Mouse (Mus musculus): Measurements from ENCODE around the gene Gatad2b.
"Not testable (repeated sequence)": the region's sequence is repeated elsewhere in the genome, so short reads cannot be mapped to it uniquely, and the experiment has no call there.

Gatad2b gene

GRCm38 (mm10) chr3:90313367-90313766 lies 20.4 kb downstream of the Gatad2b start:
- no peak for DNase-seq (ENCODE audit: low spot score)

GRCm38 (mm10) chr3:90314241-90314640 lies 21.3 kb downstream of the Gatad2b start:
- no peak for DNase-seq (ENCODE audit: low spot score)

- no peak for DNase-seq (ENCODE audit: low spot score)
These were observed 29.3 kb downstream of the Gatad2b start for GRCm38 (mm10) chr3:90322289-90322688.

- no peak for DNase-seq (ENCODE audit: low spot score)
These were observed 30.1 kb downstream of the Gatad2b start for GRCm38 (mm10) chr3:90323119-90323518.

DNA sequence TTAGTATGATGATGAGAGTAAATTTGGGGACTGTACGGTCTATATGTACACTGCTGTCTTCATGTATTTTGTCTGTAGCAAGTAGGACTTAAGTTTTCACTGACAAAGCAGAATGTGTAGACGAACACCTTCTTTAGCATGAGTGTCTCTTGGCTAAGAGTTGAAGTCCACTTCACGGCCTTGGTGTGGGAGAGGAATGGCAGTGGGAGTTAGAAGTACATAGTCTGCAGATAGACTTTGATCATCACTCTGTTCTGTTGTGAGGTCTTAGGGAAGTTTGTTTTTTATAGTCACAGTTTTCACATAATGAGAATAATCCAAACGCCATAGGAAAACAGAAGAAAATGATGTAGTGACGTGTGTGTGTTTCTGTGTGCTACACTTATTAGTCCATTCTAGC lies 39.5 kb downstream of the Gatad2b start:
- DNase-seq (ENCODE audit: low spot score) = no peak

GRCm38 (mm10) chr3:90335517-90335916 lies 42.5 kb downstream of the Gatad2b start:
- DNase-seq (ENCODE audit: low spot score) = no peak

DNA sequence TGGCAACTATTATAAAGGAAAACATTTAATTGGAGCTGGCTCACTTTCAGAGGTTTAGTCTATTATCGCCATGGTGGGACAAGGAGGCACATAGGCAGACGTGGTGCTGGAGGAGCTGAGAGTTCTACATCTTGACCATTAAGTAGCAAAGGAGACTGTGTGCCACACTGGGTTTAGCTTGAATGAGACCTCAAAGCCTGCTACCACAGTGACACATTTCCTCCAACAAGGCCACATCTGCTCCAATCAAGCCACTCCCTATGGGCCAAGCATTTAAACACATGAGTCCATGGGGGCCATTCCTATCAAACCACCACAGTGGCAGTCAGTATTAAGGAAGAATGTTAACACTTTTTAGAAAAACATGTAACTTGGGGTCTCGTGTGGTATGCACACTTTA lies 45.2 kb downstream of the Gatad2b start:
- DNase-seq (ENCODE audit: low spot score) = no peak

DNA sequence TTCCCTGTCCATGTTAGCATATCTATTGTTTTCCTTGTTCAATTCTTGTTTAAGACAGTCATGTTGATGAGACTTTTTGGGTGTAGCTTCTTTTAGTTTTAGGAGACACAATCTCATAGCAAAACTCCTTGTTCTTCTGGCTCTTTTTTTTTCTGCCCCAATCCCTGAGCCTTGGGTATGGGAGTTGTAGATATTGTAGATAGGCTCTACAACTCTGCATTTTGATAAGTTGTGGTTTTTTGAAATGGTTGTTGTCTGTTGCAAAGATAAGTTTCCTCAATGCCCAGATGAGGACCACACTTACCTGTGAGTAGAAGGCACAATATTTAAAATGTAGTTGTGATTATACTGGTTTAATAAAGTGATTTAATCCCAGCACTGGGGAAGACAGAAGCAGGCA lies 47.2 kb downstream of the Gatad2b start:
- no peak for DNase-seq (ENCODE audit: low spot score)

GRCm38 (mm10) chr3:90342853-90343252 lies 49.9 kb downstream of the Gatad2b start:
- DNase-seq (ENCODE audit: low spot score) = not testable (repeated sequence)

DNA sequence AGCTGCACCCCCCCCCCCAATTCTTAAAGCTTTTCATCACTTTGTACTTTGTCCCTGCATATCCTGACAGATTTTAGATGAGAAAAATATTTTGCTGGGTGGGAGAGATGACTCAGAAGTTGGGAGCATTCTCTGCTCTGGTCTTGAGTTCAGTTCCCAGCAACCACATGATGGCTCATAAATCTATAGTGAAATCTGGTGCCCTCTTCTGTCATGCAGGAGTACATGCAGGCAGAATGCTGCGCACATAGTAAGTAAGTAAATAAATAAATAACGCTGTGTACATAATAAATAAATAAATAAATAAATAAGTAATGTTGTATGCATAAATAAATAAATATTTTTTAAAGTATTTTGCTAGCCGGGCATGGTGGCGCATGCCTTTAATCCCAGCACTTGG lies 54.9 kb downstream of the Gatad2b start:
- no peak for DNase-seq (ENCODE audit: low spot score)

DNA sequence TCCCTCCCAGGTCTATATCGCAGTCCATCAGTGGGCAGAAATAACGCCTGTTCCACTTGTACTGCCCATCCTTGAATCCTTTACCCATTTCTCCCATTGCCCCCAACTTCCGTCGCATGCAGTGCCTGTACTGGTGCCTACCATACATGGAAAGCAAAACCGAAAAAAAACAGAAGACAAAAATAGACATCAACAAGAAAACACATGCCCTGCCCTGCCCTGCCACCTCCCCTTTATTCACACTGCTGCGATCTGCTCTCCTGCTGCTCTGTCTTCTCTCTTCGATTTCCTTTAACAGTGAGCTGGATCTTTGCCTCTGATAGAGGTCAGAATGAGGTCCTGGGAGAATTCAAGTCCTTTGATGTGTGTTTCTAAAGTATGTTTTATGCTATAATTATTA lies 65.0 kb downstream of the Gatad2b start:
- no peak for DNase-seq (ENCODE audit: low spot score)

DNA sequence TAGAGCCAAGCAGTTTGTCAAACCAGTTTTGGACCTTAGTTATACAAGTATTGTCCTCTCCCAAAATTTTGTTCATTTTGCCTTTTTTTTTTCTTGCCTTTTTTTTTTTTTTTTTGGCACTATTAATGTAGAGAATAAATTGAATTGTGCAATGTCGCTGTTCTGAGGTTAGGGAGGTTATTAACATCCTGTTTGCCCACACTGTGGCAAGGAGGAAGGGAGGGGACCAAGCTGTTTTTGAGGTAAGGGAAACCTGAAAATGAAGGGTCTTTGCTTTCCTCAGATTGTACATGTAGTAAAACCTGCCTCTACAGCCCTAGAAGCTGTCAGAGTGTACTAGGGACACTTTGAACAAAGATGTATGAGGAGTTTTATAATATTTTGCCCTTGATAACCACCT lies 66.3 kb downstream of the Gatad2b start:
- no peak for DNase-seq (ENCODE audit: low spot score)

GRCm38 (mm10) chr3:90361476-90361875 lies 68.5 kb downstream of the Gatad2b start:
- no peak for DNase-seq (ENCODE audit: low spot score)

- DNase-seq (ENCODE audit: low spot score) = no peak
These were observed 69.4 kb downstream of the Gatad2b start for GRCm38 (mm10) chr3:90362346-90362745.

DNA sequence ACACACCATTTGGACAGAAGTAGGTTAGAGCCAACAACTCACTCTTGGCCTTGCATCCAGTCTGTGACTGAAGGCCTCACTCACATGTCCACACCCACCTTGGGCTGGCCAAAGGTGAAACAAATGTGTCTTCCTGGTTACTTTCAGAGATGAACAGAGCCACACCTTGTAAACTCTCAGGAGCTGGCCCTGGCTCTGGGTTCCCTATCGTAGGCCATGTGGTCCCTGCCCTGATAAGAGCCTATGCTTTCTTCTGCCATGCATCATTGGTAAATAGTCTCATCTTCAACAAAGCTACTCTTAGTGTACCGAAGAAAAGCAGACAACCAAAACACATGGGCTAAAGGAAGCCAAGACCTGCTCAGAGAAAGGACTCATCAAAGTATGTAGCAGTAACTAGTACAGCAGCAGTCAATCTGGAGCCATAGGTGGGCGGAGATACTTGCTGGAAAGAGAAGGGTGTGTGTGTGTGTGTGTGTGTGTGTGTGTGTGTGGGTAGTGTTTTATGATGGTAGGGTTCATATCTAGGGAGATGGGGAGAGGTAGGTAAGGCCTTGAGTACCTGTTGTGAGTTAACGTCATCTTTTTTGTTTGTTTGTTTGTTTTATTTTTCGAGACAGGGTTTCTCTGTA lies 74.1 kb downstream of the Gatad2b start:
- DNase-seq (ENCODE audit: low spot score) = peak; percentile 15

- no peak for DNase-seq (ENCODE audit: low spot score)
These were observed 76.1 kb downstream of the Gatad2b start for GRCm38 (mm10) chr3:90369041-90369440.

GRCm38 (mm10) chr3:90371857-90372256 lies 78.9 kb downstream of the Gatad2b start:
- DNase-seq (ENCODE audit: low spot score) = no peak

- no peak for DNase-seq (ENCODE audit: low spot score)
These were observed 79.8 kb downstream of the Gatad2b start for GRCm38 (mm10) chr3:90372817-90373216.

DNA sequence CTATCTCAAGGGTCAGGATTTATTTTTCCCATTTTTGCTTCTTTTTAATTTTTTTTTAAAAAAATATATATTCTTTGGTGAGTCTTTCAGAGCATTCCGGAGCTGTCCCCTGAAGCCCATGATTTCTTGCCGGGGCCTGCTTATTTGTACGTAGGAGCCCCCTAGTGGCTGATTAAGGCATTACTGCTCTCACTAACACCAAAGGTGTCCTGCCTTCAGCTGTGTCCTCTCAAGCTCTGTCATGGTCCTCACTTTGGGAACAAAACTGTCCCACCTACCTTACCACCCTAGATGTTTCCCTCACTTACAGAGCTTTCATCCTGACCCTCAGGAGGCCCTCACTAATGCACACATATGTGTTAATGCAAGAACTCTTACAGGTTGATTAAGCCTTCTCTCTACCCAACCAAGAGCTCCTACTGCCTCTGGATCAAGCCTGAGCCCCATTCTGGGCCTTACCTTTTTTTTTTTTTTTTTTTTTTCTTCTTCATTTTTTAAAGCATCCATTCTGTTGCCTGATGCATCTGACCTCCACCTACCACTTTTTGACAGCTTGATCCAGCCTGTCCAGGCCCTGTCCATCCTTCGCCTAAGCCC lies 80.6 kb downstream of the Gatad2b start:
- peak; percentile 82 for DNase-seq (ENCODE audit: low spot score)

DNA sequence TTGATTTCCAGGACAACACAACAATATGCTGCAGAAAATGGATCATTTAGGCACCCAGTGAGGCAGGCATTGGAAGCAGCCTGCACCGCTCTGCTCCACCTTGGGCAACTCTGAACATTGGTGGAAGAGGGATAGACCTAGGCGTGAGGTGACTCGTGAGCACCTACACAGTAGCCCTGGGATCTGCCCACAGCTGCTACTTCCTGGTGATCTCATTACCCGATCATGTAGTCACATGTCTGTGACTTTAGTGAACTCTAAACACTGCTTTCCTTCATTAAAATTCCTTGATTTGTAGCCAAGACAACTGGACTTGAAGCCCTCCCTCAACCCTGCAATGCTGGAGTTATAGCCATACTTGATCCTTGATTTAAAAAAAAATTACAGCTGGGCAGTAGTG lies 81.4 kb downstream of the Gatad2b start:
- DNase-seq (ENCODE audit: low spot score) = no peak

- no peak for DNase-seq (ENCODE audit: low spot score)
These were observed 82.7 kb downstream of the Gatad2b start for GRCm38 (mm10) chr3:90375562-90376246.

DNA sequence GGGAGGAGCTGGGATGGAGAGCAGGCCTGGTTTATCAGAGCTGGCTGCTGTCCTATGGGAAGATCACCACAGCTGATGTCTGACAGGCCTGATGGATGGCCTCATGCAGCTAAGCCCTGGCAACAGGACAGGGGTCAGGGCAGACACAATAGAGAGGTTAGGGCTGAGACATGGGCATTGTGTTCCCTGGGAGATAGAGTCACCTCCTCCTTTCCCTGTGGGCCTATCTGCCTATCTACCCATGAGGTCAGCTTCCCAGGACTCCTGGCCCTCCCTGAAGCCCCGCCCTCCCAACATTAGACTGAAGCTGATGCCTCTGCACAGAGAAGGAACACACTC lies 83.2 kb downstream of the Gatad2b start:
- DNase-seq (ENCODE audit: low spot score) = no peak

DNA sequence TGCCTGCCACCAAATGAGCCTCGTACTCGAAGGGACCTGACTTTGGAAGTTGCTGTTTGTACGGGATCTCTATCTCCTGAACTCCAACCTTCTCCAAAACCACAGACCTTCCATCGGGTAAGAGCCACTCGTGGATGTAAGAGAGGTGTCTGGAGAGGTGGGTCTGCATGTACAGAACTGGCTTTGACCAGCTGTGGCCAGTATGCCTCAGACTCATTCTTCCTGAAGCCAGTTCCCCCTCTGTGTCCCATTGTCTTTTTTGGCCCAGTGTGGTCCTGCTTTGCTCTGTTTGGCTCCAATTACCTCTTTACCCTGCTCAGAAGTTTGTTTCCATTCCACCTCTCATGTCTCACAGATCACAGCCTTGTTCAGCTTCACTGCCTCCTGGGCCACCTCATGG lies 85.5 kb downstream of the Gatad2b start:
- DNase-seq (ENCODE audit: low spot score) = no peak

- DNase-seq (ENCODE audit: low spot score) = no peak
These were observed 88.7 kb downstream of the Gatad2b start for GRCm38 (mm10) chr3:90381727-90382126.
